In the genomic region with DNA sequence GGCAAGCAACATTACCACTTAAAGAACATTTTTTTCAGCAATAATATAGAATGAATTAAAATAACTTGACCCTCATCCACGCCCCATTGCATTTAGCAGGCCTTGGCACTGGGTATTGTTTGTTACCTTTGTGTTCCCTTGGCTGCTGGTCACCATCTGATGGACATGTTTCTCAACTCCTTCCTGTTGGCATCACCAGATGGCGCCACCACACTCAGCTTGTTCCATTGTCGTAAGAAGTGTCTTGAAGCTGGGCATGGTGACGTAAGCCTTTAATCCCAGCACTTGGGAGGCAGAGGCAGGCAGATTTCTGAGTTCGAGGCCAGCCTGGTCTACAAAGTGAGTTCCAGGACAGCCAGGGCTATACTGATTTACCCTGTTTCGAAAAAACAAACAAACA, we compare ENCODE assay signal across 10 mouse cellular contexts. TPM values are rescaled to one million over a fixed set of nuclear protein-coding genes. Genes with fewer than 3 reads are reported as not detected.
DNase-seq lines count a peak whose midpoint lies in the region; ATAC-seq and TF ChIP-seq lines count a peak whose summit lies in the region.
"Had no signal": no experiment of that assay in that cellular context is flagged by ENCODE, and none has a peak within 500 bp of the region (broad histone marks: within the 10 kb centered on the region; RNA-seq: fewer than 3 reads in every experiment).

No protein-coding gene starts in this region.

- peaks cover 3 to 6% of the 10 kb centered on the region in 2 experiments; a peak in 3 of 4 replicates for H3K27me3 ChIP-seq in MEL (ENCODE audit: control insufficient read depth in 1 of 2, insufficient read depth in 2 of 2, low read length in 2 of 2)
- H3K27me3 ChIP-seq in lung, embryonic 14.5 days (ENCODE audit: insufficient read depth, low read length): no peaks in the 10 kb centered on the region
- H3K27me3 ChIP-seq: limb, embryonic 13.5 days had no signal

- ATAC-seq in lung, embryonic 14.5 days (ENCODE audit: insufficient read depth): no peak

- TF ChIP-seq POLR2A in MEL (IDR thresholded peaks at IDR 0.05; ENCODE audit: control insufficient read depth in 1 of 2, insufficient read depth in 1 of 2, low read depth in 1 of 2, low read length in 2 of 2, poor library complexity in 1 of 2): no peak
- TF ChIP-seq POLR2A in bone marrow, adult 2 months (IDR thresholded peaks at IDR 0.05; ENCODE audit: borderline replicate concordance, control insufficient read depth, low read depth, low read length): no peak

- TF ChIP-seq CTCF in MEL (IDR thresholded peaks at IDR 0.05 in 2 of 3, conservative IDR thresholded peaks at IDR 0.05 in 1 of 3; ENCODE audit: control insufficient read depth in 1 of 3, insufficient read depth in 1 of 3, low read depth in 2 of 3, low read length in 3 of 3, poor library complexity in 1 of 3, severe bottlenecking in 1 of 3): peak in 2 of 3 experiments; percentile 51 to 53; a peak in 4 of 6 replicates
- TF ChIP-seq CTCF in bone marrow, adult 2 months (IDR thresholded peaks at IDR 0.05; ENCODE audit: control insufficient read depth, insufficient read depth, low read length): peak; percentile 36
- peak; percentile 58 for TF ChIP-seq CTCF in lung, embryonic 14.5 days (IDR thresholded peaks at IDR 0.05; ENCODE audit: low read depth)

- no peaks in the 10 kb centered on the region for H3K9me3 ChIP-seq in MEL (replicated peaks; ENCODE audit: insufficient read depth, low read length)
- H3K9me3 ChIP-seq in lung, embryonic 14.5 days (ENCODE audit: low read depth, low read length): no peaks in the 10 kb centered on the region

- H3K79me2 ChIP-seq in MEL (ENCODE audit: control insufficient read depth, insufficient read depth, low read length, poor library complexity): no peaks in the 10 kb centered on the region

- no peak overlapping the region for H3K9ac ChIP-seq in MEL (ENCODE audit: control insufficient read depth, low read depth, low read length, poor library complexity, severe bottlenecking)
- no peak overlapping the region for H3K9ac ChIP-seq in lung, embryonic 14.5 days
- H3K9ac ChIP-seq: limb, embryonic 13.5 days had no signal

- H3K27ac ChIP-seq in MEL (ENCODE audit: control insufficient read depth, low read depth, low read length): no peak overlapping the region
- H3K27ac ChIP-seq in bone marrow, adult 2 months (ENCODE audit: control insufficient read depth, insufficient read depth, low read depth, low read length, poor library complexity): no peak overlapping the region
- no peak overlapping the region for H3K27ac ChIP-seq in lung, embryonic 14.5 days (ENCODE audit: low read depth)
- H3K27ac ChIP-seq: limb, embryonic 13.5 days had no signal

- no peak overlapping the region for H3K4me2 ChIP-seq in lung, embryonic 14.5 days
- H3K4me2 ChIP-seq: limb, embryonic 13.5 days had no signal

- peak; percentile 4 for DNase-seq in layer of hippocampus, adult 11-12 months (ENCODE audit: low spot score)
- no peak for DNase-seq in layer of hippocampus, adult 8-10 months (ENCODE audit: low spot score in 2 of 2)
- peak; percentile 44 for DNase-seq in MEL (ENCODE audit: low read depth, low spot score)
- peak; percentile 56 for DNase-seq in lung, embryonic 14.5 days
- DNase-seq in urinary bladder, adult 18-20 months (ENCODE audit: low spot score in 2 of 2): no peak
- no peak for DNase-seq in left cerebral cortex, adult 11 months (ENCODE audit: low spot score)

- no peaks in the 10 kb centered on the region for H3K4me1 ChIP-seq in MEL (ENCODE audit: control insufficient read depth in 1 of 2, insufficient read depth in 2 of 2, low read length in 2 of 2)
- no peaks in the 10 kb centered on the region; the same call in 1 of the 2 replicates for H3K4me1 ChIP-seq in bone marrow, adult 2 months (ENCODE audit: control insufficient read depth, insufficient read depth, low read length)
- no peaks in the 10 kb centered on the region for H3K4me1 ChIP-seq in lung, embryonic 14.5 days (ENCODE audit: insufficient read depth)
- H3K4me1 ChIP-seq: limb, embryonic 13.5 days had no signal

- TF ChIP-seq EP300 in MEL (IDR thresholded peaks at IDR 0.05; ENCODE audit: low read depth in 1 of 2, low read length in 2 of 2): no peak

- H3K36me3 ChIP-seq in MEL (ENCODE audit: control insufficient read depth in 1 of 2, insufficient read depth in 2 of 2, low read length in 2 of 2): no peaks in the 10 kb centered on the region
- H3K36me3 ChIP-seq in lung, embryonic 14.5 days (ENCODE audit: insufficient read depth): no peaks in the 10 kb centered on the region
- H3K36me3 ChIP-seq: limb, embryonic 13.5 days had no signal

- WGBS in bone marrow, adult 2 months: 54% methylated on average over 6 of the region's 6 CpGs
- WGBS in lung, embryonic 14.5 days: 78% methylated on average over 6 of the region's 6 CpGs

- peak; percentile 35 for TF ChIP-seq RAD21 in MEL (IDR thresholded peaks at IDR 0.05; ENCODE audit: low read depth, low read length)

- H3K4me3 ChIP-seq in MEL (ENCODE audit: control insufficient read depth in 1 of 2, insufficient read depth in 1 of 2, low read depth in 2 of 2, low read length in 2 of 2): no peak overlapping the region
- H3K4me3 ChIP-seq in bone marrow, adult 2 months (replicated peaks; ENCODE audit: control insufficient read depth, low read depth, low read length): no peak overlapping the region
- no peak overlapping the region for H3K4me3 ChIP-seq in lung, embryonic 14.5 days (ENCODE audit: low read depth, low read length)
- H3K4me3 ChIP-seq: erythroblast, embryonic 14.5 days; limb, embryonic 13.5 days had no signal

TF ChIP-seq in MEL, 35 proteins besides CTCF, POLR2A, EP300 and RAD21:
- TF ChIP-seq ZC3H11A (IDR thresholded peaks at IDR 0.05; ENCODE audit: low read depth, low read length) (0 out of 2 replicates have a peak, but pooled peaks have one; percentile 22), SMC3 (IDR thresholded peaks at IDR 0.05; ENCODE audit: low read depth, low read length) (peak; percentile 65), MXI1 (IDR thresholded peaks at IDR 0.05; ENCODE audit: low read depth, low read length) (no peak), POLR2AphosphoS2 (IDR thresholded peaks at IDR 0.05; ENCODE audit: low read length) (no peak), ZMIZ1 (IDR thresholded peaks at IDR 0.05; ENCODE audit: low read depth, low read length) (no peak)
TF ChIP-seq in MEL: peak in this region for 2.

RNA-seq across cellular contexts. Expression of a gene that starts 24.3 kb away (rescaled TPM):
- total RNA-seq in layer of hippocampus, adult 8-10 months (2022): not detected
- total RNA-seq in MEL (2012; rRNA removed): not detected in 2 replicates
- not detected for polyA plus RNA-seq in MEL (2012; ENCODE audit: insufficient read depth in 1 of 2, insufficient read length in 2 of 2, low read depth in 1 of 2, low replicate concordance in 2 of 2, missing spikeins in 1 of 2)
- not detected in 2 replicates for polyA plus RNA-seq in bone marrow, adult 2 months (2011; ENCODE audit: insufficient read depth, insufficient read length, low replicate concordance, missing spikeins)
- polyA plus RNA-seq in lung, embryonic 14.5 days (2014; fragmentation: Nextera tagmentation; extraction: Ambion mirVana): not detected in 2 replicates
- polyA plus RNA-seq: erythroblast, embryonic 14.5 days; limb, embryonic 13.5 days; spleen, adult 2 months had no signal

RNA-seq across cellular contexts. Expression of a gene that starts 24.4 kb away (rescaled TPM):
- total RNA-seq in layer of hippocampus, adult 8-10 months (2022): under 1 TPM; 0.18 to 0.37 (median 0.22) TPM
- not detected in 2 replicates for total RNA-seq in MEL (2012; rRNA removed)
- polyA plus RNA-seq in MEL (2012; ENCODE audit: insufficient read depth in 1 of 2, insufficient read length in 2 of 2, low read depth in 1 of 2, low replicate concordance in 2 of 2, missing spikeins in 1 of 2): not detected
- polyA plus RNA-seq in bone marrow, adult 2 months (2011; ENCODE audit: insufficient read depth, insufficient read length, low replicate concordance, missing spikeins): 0.62 TPM in 1 of 2 replicates, not detected in the other
- not detected in 2 replicates for polyA plus RNA-seq in lung, embryonic 14.5 days (2014; fragmentation: Nextera tagmentation; extraction: Ambion mirVana)
- polyA plus RNA-seq: erythroblast, embryonic 14.5 days; limb, embryonic 13.5 days had no signal

RNA-seq across cellular contexts. Expression of a gene that starts 40.9 kb away (rescaled TPM):
- total RNA-seq in layer of hippocampus, adult 8-10 months (2022): not detected
- total RNA-seq in MEL (2012; rRNA removed): not detected in 2 replicates
- under 1 TPM in 1 of 2 experiments, not detected in 1; 0.07 TPM for polyA plus RNA-seq in MEL (2012; ENCODE audit: insufficient read depth in 1 of 2, insufficient read length in 2 of 2, low read depth in 1 of 2, low replicate concordance in 2 of 2, missing spikeins in 1 of 2)
- not detected in 2 replicates for polyA plus RNA-seq in bone marrow, adult 2 months (2011; ENCODE audit: insufficient read depth, insufficient read length, low replicate concordance, missing spikeins)
- not detected in 2 replicates for polyA plus RNA-seq in lung, embryonic 14.5 days (2014; fragmentation: Nextera tagmentation; extraction: Ambion mirVana)
- polyA plus RNA-seq: erythroblast, embryonic 14.5 days; limb, embryonic 13.5 days had no signal

RNA-seq across cellular contexts. Expression of a gene that starts 49.2 kb away (rescaled TPM):
- total RNA-seq in layer of hippocampus, adult 8-10 months (2022): 1 to 10 TPM in 1 of 4 experiments, under 1 TPM in 2, not detected in 1; 0.41 to 1.1 (median 0.83) TPM
- not detected in 2 replicates for total RNA-seq in MEL (2012; rRNA removed)
- polyA plus RNA-seq in MEL (2012; ENCODE audit: insufficient read depth in 1 of 2, insufficient read length in 2 of 2, low read depth in 1 of 2, low replicate concordance in 2 of 2, missing spikeins in 1 of 2): under 1 TPM in 1 of 2 experiments, not detected in 1; 0.04 TPM
- 0.55 TPM in 1 of 2 replicates, not detected in the other for polyA plus RNA-seq in bone marrow, adult 2 months (2011; ENCODE audit: insufficient read depth, insufficient read length, low replicate concordance, missing spikeins)
- polyA plus RNA-seq in lung, embryonic 14.5 days (2014; fragmentation: Nextera tagmentation; extraction: Ambion mirVana): 0.34 TPM in 1 of 2 replicates, not detected in the other
- polyA plus RNA-seq: erythroblast, embryonic 14.5 days had no signal

Comparison
In these comparisons a context has a peak if more than half of its experiments do, and no peak if none do; other contexts are left out.
1. DNase-seq: peak in layer of hippocampus, adult 11-12 months (single experiment), MEL (single experiment) and lung, embryonic 14.5 days (single experiment); none in layer of hippocampus, adult 8-10 months (0 of 2), urinary bladder, adult 18-20 months (0 of 2) and left cerebral cortex, adult 11 months (single experiment).
2. Peak in every context shown above with its lines, with median percentiles within 50 percentile points of each other: CTCF ChIP-seq.